Mouse (Mus musculus): ENCODE measurements around the gene Prune1.

DNA sequence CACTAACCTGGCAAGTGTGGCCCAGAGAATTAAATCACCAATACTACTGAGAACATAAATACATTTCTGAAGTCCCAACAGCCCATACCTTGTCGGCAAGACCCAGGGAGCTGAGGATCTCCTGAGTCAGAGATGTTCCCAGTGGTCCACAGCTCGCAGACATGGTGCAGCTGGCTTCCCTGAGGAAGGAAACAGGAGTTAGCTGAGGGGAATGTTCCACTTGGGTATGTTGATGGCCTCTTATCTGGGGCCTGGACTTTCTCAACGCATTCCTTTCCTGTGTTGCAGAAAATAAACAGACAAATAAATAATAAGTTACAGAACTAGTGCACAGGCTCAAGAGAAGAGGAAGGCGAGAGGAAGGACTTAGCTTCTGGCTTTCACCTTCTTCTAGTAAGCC is 24.4 kb upstream of the Prune1 start:
- no peak for TF ChIP-seq CTCF (IDR thresholded peaks at IDR 0.05; ENCODE audit: low read depth)
- TF ChIP-seq EP300 (IDR thresholded peaks at IDR 0.05; ENCODE audit: low read depth) = no peak
